Mouse (Mus musculus): Measurements from ENCODE around the gene Lilrb4a.
"Not testable (repeated sequence)": the region's sequence is repeated elsewhere in the genome, so short reads cannot be mapped to it uniquely, and the experiment has no call there.

Lilrb4a gene

DNA sequence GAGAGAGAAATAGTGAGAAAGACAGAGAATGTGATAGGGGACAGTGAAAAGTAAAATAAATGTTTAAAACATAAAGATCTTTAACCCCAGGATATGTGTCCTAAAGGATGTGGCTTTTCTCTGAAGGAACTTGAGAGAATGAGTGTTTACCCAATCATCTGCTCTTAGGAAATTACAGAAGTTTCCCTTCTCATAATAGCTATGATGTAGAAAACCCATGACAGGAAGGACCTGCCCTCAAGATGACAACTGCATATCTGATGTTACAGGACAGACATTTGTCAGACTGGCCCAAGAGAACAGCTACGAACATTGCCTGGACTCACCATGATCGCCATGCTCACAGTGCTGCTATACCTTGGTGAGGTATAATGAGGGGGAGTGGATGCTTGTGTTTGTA is at the start of gene Lilrb4a:
Gene Lilrb4a, plus strand, starts transcription at position 266 of the 400 bp plus-strand sequence.
- DNase-seq (ENCODE audit: low spot score in 2 of 2) = not testable (repeated sequence)

DNA sequence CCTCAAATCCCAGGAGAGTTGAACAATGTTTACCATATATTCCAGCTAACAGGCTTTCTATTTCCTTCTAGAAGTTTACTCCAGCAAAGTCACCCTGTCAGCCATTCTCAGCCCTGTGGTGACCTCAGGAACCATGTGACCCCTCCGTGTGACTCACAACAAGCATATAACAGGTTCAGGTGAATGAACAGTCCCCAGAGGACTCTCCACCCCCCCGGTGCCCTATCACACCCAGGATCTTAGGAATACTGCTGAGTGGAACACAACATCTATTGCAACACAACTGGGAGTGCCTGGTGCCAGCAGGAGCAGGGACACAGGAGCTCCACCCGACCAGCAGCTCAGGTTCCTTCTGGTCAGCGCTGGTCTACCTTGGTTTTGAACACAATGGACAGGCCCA is 39.1 kb upstream of the Lilrb4a start:
- DNase-seq (ENCODE audit: low spot score in 2 of 2) = no peak

DNA sequence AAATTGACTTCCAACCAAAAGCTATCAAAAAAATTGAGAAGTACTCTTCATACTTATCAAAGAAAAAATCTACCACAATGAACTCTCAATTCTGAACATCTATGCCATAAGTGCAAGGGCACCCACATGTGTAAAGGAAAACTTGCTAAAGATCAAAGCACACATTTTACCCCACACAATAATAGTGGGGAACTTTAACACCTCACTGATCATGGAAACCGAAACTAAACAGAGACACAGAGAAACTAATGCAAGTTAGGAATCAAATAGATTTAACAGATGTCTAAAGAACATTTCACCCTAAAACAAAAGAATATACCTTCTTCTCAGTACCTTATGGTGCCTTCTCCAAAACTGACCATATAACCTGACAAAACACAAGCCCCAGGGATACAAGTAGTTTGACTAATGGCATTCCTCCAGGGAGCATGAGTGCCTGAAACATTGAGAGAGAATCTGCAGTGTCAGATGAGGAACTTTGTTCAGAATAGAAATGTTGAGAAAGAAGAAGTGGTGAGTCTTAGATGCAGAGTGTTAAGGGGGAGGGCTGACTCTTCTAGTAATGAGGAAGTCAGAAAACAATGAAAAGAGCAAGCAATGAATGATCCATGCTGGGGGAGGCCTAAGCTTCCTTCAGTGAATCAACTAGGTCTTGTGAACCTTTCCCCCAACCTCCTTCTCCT is 37.0 kb upstream of the Lilrb4a start:
- no peak for DNase-seq (ENCODE audit: low spot score in 2 of 2)

DNA sequence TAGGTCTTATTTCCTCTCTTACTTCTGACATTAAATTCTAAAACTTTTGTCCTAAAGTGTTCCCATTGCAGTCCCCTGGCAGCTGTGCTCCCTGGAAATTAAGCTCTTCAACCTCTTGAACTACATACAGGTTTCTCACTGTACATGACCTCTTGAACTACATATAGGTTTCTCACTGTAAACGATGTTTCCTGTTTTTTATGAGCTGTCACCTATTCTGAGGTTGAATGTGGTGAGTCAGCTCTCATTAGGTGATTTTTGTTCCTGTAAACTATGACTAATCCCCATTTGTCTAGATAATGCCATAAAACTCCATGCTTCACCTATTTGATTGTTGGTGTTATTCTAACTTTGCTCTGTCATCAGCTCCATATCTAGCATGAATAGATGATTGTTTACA is 36.4 kb upstream of the Lilrb4a start:
- no peak for DNase-seq (ENCODE audit: low spot score in 2 of 2)

- no peak for DNase-seq (ENCODE audit: low spot score in 2 of 2)
Observed at GRCm38 (mm10) chr10:51455762-51456161, 35.0 kb upstream of the Lilrb4a start.

DNA sequence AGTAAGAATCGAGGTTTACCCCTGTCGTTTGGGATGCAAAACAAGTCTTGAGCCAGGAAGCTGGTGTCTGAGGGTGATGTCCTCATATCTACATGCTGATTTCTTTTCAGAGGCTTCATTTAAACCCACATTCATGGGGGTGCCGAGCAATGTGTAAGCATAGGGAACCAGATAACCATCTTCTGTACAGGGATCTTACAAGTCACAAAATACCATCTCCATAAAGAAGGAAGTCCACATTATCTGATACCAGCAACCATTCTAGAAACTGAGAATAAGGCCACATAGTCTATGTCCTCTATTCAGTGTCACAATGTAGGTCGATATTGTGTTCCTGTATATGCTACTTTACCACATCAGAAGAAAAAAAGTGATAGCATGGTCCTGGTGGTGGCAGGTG is 34.4 kb upstream of the Lilrb4a start:
- no peak for DNase-seq (ENCODE audit: low spot score in 2 of 2)

DNA sequence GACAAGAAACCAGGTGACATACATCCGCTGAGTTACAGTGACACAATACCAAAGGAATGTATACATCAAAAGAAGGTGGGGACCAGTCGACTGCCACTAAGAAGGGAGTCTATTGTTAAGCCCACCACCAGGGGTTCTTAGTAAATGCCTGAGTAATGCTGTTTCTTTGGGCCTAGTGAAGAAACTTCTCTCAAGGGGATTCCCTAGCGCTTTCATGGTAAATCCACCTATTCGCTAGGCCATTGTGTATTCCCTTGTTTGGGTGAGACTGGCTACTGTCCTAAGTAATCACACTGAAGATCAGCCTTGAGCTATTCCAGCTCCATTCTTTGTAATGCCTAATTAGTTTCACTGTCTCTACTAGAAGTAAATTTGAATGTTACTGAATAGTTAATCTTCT is 27.0 kb upstream of the Lilrb4a start:
- DNase-seq (ENCODE audit: low spot score in 2 of 2) = not testable (repeated sequence)

- DNase-seq (ENCODE audit: low spot score in 2 of 2) = not testable (repeated sequence)
Observed at GRCm38 (mm10) chr10:51480397-51480796, 10.4 kb upstream of the Lilrb4a start, which contains the start of the genes Gm49339 and Lilr4b. Gm49339 (plus strand) TSS chr10:51480612. Lilr4b (plus strand) TSS chr10:51480632.

DNA sequence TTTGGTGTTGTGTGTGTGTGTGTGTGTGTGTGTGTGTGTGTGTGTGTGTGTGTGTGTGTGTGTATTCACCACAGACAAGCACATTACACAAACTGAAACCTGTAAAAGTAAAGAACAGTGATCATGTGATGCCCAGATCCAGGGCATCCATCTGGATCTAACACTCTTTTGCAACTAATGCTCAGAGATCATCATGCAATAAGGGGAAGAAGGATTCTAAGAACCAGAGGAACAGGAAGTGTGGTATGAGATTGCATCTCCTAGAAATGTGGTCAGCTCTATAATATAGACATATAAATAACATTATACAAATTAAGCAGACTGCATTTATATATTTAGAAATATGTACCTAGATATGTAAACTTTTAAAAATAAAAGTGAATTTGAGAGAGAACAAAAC is 29.3 kb downstream of the Lilrb4a start:
- no peak for DNase-seq (ENCODE audit: low spot score in 2 of 2)

DNA sequence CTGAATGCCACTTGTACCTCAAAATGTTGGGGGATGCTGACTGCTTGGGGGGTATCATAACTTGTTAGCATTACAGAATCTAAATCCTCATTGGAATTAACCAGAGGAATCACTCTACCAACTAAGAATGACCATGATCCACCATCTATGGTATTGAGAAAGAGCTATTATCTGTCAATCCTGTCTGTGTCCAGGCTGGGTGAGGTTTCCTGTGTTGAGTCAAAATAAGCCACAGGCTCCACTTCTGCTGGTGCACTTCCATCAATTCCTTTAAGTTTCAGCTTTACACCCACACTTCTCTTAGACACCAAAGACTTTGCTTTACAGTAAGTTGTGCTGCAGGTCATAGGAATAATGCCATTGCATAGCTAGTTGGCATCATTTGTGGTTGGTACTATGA is 30.7 kb downstream of the Lilrb4a start:
- no peak for DNase-seq (ENCODE audit: low spot score in 2 of 2)

GRCm38 (mm10) chr10:51526090-51526489 is 35.3 kb downstream of the Lilrb4a start:
- DNase-seq (ENCODE audit: low spot score in 2 of 2) = no peak

DNA sequence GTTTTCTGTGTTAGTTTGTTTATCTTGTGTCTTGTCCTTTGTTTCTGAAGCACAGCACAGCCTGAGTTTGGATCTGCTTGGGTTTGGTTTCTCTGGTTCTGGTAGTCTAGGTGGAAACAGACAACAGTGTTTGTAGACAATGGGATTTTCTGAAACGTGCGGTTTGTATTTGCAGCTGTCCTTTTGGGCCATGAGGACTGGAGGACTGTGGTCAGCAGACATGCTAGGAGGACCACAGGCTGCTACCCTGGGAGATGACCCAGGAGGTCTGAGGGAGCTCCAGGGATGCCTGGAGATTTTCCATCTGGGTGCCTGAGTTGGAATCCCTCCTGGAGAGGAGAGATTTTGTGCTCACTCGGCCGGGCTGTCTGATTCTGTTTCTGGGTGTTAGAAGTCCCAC is 35.9 kb downstream of the Lilrb4a start:
- DNase-seq (ENCODE audit: low spot score in 2 of 2) = no peak

DNA sequence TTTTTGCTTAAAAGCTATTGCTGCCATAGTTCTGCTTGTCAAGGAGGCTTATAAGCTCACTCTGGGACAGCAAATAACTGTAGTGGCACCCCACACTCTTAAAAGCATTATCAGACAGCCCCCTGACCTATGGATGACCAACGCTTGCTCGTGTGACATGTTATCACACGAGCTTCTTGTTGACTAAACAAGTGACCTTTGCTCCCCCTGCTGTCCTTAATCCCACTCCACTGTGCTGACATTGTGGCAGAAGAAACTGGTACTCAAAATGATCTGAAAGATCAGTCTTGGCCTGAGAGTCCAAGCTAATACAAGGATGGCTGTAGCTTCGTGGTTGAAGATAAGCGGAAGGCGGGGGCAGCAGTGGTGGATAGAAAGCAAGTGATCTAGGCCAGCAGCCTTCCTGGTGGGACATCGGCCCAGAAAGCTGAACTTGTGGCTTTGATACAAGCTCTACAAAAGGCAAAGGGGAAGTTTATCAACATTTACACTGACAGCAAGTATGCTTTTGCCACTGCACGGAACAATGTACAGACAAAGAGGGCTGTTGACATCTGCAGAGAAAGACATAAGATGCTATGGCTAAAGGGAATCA is 38.2 kb downstream of the Lilrb4a start:
- DNase-seq (ENCODE audit: low spot score in 2 of 2) = no peak

- no peak for DNase-seq (ENCODE audit: low spot score in 2 of 2)
Observed at GRCm38 (mm10) chr10:51529497-51529896, 38.7 kb downstream of the Lilrb4a start.

DNA sequence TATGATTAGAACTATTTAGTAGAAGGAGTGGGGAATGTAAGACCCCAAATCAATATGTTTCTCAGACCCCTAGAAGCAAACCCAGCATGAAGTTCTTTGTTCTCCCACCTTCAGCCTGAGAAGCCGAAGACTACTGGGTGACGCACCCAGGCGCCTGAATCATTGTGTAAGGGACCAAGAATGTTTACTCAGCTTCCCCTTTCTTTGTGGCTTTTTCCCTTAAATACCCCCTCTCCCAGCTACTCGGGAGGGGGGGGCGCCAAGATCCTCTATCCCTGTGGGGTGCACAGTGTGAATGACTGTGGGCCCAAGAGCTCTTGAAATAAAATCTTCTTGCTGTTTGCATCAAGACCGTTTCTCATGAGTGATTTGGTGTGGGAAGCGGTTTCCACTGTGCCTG is 40.1 kb downstream of the Lilrb4a start:
- no peak for DNase-seq (ENCODE audit: low spot score in 2 of 2)
